8 mouse cellular contexts compared by ENCODE assay signal in the genomic region with DNA sequence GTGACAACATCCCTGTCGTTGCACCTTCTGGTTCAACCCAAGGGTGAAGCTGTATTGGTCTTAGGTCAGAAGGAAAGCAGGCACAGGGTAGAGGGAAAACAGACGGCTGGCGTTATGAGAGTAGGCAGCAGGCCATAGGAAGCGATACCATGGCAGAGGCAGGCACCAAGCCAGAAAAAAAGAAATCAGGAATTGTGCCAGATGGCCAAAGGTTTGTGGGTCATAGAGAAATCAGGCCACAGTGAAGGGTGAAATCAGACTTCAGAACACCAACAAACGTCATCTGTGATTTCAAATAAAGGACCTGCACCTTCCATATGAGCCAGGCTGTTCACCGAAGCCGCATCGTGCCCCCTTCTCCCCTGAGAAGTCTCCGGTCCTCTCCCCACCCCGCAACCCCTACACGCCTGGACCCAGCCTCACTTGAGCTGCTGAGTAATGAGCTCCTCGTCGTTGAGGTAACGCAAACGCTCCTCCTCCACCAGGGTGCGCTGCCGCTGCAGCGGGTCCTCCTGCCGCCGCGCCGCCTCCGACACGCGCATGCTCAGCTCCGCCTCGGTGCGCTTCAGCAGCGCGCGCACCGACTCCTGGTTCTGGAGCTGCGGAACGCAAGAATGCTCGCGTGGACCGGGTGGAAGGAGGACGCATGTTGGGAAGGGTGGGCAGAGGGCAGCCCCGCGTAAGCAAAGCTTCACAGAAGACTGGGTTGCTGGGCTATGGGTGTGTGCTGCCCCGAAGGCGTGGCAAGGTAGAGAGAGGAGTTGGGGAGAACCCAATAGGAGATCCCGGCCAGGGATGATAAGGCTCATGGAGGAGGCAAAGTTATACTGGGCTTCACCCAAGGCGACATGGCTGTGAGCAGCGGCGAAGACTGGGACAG. TPM values are rescaled to one million over a fixed set of nuclear protein-coding genes. Genes with fewer than 3 reads are reported as not detected.
DNase-seq lines count a peak whose midpoint lies in the region; ATAC-seq lines count a peak whose summit lies in the region.

No protein-coding gene starts in this region.

- peak overlapping the region; percentile 85 for H3K4me2 ChIP-seq in intestine, embryonic 15.5 days (replicated peaks)

- H3K36me3 ChIP-seq in intestine, embryonic 15.5 days = no peaks in the 10 kb centered on the region

- peaks cover 29% of the 10 kb centered on the region for H3K4me1 ChIP-seq in intestine, embryonic 15.5 days (replicated peaks)

- peak overlapping the region; percentile 43 for H3K4me3 ChIP-seq in intestine, embryonic 15.5 days (replicated peaks)

- DNase-seq in adrenal gland, adult 2 months = peak; percentile 94
- DNase-seq in embryo, embryonic 11 days = peak; percentile 95
- peak; percentile 82 for DNase-seq in gastrocnemius, postnatal 25 days
- peak; percentile 91 for DNase-seq in left cerebral cortex, postnatal 14 days (ENCODE audit: low spot score in 2 of 2)
- DNase-seq in mesoderm, embryonic 11.5 days (ENCODE audit: low read depth, low spot score) = peak; percentile 90
- DNase-seq in right cerebral cortex, postnatal 25 days = peak; percentile 92
- DNase-seq in urinary bladder, postnatal 36 days (ENCODE audit: low spot score in 2 of 2) = peak; percentile 82 to 87

- intact Hi-C loops in left cerebral cortex, postnatal 14 days (cut with DNase I) = loop anchor here (2.0 to 5.0 kb wide), 2 partner anchors 41 to 91 kb away; no protein-coding TSS in a partner anchor

- peak overlapping the region; percentile 11; the same call in 1 of the 2 replicates for H3K9ac ChIP-seq in intestine, embryonic 15.5 days

- peaks cover 51% of the 10 kb centered on the region for H3K27me3 ChIP-seq in intestine, embryonic 15.5 days (replicated peaks)

- H3K27ac ChIP-seq in intestine, embryonic 15.5 days = no peak overlapping the region

- ATAC-seq in intestine, embryonic 15.5 days = peak; percentile 74

- no peaks in the 10 kb centered on the region for H3K9me3 ChIP-seq in intestine, embryonic 15.5 days

- WGBS in intestine, embryonic 15.5 days = 6% methylated on average over 46 of the region's 46 CpGs

RNA-seq across cellular contexts. Expression of a gene that starts 31.5 kb away (rescaled TPM):
- total RNA-seq in adrenal gland, adult 2 months (2021) = under 1 TPM in 1 of 2 experiments, not detected in 1; 0.59 TPM
- polyA plus RNA-seq in adrenal gland, adult 2 months (2012; rRNA removed) = 0.07 and 0.09 TPM in 2 replicates
- total RNA-seq in gastrocnemius, postnatal 25 days (2021) = not detected
- polyA plus RNA-seq in intestine, embryonic 15.5 days (2015; fragmentation: Nextera tagmentation; extraction: Ambion mirVana) = 0.47 and 0.55 TPM in 2 replicates
- under 1 TPM in 1 of 2 experiments, not detected in 1; 0.23 TPM for total RNA-seq in left cerebral cortex, postnatal 14 days (2021)

RNA-seq across cellular contexts. Expression of a gene that starts 44.4 kb away (rescaled TPM):
- 10 to 100 TPM; 11.2 to 13.9 TPM for total RNA-seq in adrenal gland, adult 2 months (2021)
- polyA plus RNA-seq in adrenal gland, adult 2 months (2012; rRNA removed) = 13.8 and 17.9 TPM in 2 replicates
- under 1 TPM; 0.43 to 0.49 TPM for total RNA-seq in gastrocnemius, postnatal 25 days (2021)
- polyA plus RNA-seq in intestine, embryonic 15.5 days (2015; fragmentation: Nextera tagmentation; extraction: Ambion mirVana) = 0.24 and 0.25 TPM in 2 replicates
- 100 to 1,000 TPM; 341 to 382 TPM for total RNA-seq in left cerebral cortex, postnatal 14 days (2021)

Comparison
In these comparisons a context has a peak if more than half of its experiments do, and no peak if none do; other contexts are left out.
1. RNA of a gene that starts 44.4 kb away (total RNA-seq): 341 to 382 TPM in left cerebral cortex, postnatal 14 days; 11.2 to 13.9 TPM in adrenal gland, adult 2 months and 0.43 to 0.49 TPM in gastrocnemius, postnatal 25 days; every median in the first group is over 10 times any median in the second.
2. Peak in every context shown above with its lines, with median percentiles within 50 percentile points of each other: DNase-seq.